Mouse (Mus musculus) megakaryocyte-erythroid progenitor cell, adult 5-6 weeks (primary cell): ENCODE results near the gene Myl12a. TPM values are rescaled to one million over a fixed set of nuclear protein-coding genes. Genes with fewer than 3 reads are reported as not detected.
A peak's percentile ranks its signal among the peaks of the same experiment; 100 is the strongest.

Experiments
- ATAC-seq: replicated peaks from 2 replicates; pipeline ENCODE4 v1.8.0; 2016; ENCODE audit warnings: mild to moderate bottlenecking, inconsistent platforms; ENCODE audit not compliant: severe bottlenecking, poor library complexity, low FRiP score, low TSS enrichment
- total RNA-seq, 2 experiments: library from RNA; stranded (forward) in 1 of 2; stranded (reverse) in 1 of 2; fragments of 200-1000, 215-1000 nt in 1 of 2; fragments of >200 nt in 1 of 2; fragmentation: Nextera tagmentation in 1 of 2; gene quantifications; 2 replicates each; pipeline ENCODE4 v1.2.3; 2014 to 2017

Gene Myl12a
- total RNA-seq, 2 experiments from 2014 or later, result 168 to 185 TPM

- no peak for ATAC-seq
Measured at GRCm38 (mm10) chr17:71013105-71013504, 10.4 kb upstream of the Myl12a start.

- ATAC-seq, result no peak
Measured at GRCm38 (mm10) chr17:71011931-71012662, 9.4 kb upstream of the Myl12a start.

GRCm38 (mm10) chr17:71010646-71011242 is 8.1 kb upstream of the Myl12a start:
- ATAC-seq, result peak; percentile 72

- no peak for ATAC-seq
Measured at GRCm38 (mm10) chr17:71009751-71010150, 7.1 kb upstream of the Myl12a start.

DNA sequence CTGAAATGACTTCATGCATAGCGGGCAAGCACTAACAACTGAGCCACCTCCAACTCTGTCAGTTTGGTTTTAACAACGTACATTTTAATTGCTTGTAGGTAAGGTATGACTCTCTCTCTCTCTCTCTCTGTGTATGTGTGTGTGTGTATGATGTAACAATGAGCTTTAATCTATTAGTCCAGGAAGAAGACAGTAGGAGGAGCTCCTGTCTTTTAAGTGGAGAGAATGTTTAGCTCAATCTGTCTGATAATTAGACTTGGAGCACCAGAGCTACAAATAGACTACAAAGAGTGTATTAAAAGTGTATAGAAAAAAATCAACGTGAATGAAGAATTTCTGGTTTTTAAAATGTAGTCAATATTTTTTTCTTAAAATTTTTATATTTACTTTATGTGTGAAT is 6.0 kb upstream of the Myl12a start:
- no peak for ATAC-seq

- ATAC-seq, result no peak
Measured at GRCm38 (mm10) chr17:71006976-71007375, 4.3 kb upstream of the Myl12a start.

DNA sequence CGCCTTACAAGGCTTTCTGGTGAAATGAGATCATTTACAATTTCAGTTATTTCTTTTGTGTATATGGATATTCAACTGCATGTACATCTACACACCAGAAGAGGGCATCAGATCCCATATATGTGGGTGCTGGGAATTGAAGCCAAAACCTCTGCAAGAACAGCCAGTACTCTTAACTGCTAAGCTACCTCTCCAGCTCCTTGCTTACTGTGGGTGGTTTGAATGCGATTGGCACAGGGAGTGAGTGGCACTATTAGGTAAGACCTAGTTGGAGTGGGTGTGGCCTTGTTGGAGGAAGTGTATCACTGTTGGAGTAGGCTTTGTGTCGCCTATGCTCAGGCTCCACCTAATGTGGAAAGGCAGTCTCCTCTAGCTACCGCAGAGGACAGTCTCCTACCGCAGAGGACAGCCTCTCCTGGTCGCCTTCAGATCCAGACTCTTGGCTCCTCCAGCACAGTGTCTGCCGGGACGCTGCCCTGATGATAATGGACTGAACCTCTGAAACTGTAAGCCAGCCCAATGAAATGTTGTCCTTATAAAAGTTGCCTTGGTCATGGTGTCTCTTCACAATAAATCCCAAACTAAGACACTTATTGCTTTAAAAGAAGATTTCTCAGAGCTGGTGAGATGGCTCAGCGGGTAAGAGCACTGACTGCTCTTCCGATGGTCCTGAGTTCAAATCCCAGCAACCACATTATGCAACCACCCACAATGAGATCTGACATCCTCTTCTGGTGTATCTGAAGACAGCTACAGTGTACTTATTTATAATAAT is 1.7 kb upstream of the Myl12a start:
- ATAC-seq, result peak; percentile 16

DNA sequence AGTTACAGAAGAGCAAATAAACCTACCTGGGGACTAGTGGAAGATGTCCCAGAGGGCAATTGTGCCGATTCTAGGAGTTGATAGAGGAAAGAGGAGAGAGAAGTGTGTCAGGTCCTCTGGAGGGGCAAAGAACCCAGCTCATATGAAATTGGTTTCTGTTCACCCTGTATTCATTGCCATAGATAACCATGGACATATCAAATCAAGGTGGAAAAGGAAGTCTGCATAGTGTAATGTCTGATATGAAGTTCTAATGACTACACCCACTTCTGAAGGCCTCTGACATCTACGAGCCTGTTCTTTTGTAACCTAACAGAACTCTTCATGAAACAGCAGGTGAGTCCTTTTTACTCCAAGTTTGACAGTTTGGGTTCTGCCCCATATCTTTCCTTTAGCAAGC is 1.0 kb upstream of the Myl12a start:
- peak; percentile 51 for ATAC-seq

- ATAC-seq, result no peak
Measured at GRCm38 (mm10) chr17:71003112-71003511, 434 bp upstream of the Myl12a start.

GRCm38 (mm10) chr17:71002081-71002743 is 466 bp downstream of the Myl12a start, which contains the start of gene Myom1:
Gene Myom1, plus strand, starts transcription at chr17:71002633.
- ATAC-seq, result peak; percentile 85

GRCm38 (mm10) chr17:71001699-71002080 is 988 bp downstream of the Myl12a start:
- ATAC-seq, result peak; percentile 31

DNA sequence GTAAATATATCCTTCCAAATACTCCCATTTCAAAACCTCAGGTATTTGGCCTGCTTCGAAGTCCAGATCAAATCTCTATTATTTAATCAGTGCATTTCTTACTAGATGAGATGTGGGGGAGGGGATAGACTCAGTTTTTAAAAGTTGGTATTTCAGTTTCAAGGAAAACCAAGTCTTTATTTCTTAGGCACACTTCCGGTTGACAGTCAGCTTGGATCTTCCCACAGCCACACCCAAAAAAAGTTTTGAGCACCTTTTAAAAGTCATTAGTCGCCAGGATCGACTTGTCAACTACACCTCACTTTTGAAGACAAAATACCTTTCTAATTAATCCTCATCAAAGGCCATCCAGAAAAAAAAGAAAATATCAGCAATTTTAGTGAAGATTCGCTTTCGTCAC is 1.6 kb downstream of the Myl12a start:
- no peak for ATAC-seq

DNA sequence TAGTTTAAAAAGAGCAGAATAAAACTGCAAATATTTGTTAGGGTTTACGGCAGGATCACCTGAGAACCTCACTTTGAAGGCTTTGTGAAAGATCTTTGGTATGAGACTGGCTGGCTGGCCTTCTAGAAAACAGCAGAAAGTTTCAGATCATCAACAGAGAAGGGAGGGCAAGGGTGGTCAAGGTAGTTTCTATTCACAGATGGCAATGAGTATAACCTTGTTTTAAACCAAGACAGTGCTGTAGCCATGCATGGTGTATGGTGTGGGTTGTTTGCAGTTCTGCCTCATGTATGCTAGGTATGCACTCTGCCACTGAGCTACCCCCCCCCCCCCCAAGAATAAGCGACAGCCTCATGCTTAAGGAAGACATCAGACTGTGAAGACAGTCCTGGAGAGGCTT is 2.4 kb downstream of the Myl12a start:
- ATAC-seq, result no peak

DNA sequence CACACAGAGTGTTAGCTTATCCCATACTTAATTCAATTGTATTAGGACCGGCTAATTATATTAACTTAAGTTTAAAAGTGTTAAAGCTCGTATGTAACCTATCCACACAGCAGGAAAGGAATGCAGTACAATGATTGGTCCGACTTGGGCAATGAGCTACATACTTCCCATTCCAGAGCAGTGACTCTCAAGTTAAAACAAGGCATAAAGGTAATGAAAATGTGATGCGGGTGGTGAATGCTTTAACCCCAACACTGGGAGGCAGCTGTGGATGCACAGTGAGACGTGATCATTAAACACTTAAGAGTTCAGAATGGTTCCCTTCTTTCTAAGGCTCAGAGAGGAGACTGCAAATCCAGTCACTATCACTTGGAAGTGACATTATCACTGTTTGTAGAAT is 3.5 kb downstream of the Myl12a start:
- no peak for ATAC-seq

- ATAC-seq, result no peak
Measured at GRCm38 (mm10) chr17:70998400-70998975, 4.2 kb downstream of the Myl12a start.

GRCm38 (mm10) chr17:70997836-70998235 is 4.8 kb downstream of the Myl12a start:
- no peak for ATAC-seq

DNA sequence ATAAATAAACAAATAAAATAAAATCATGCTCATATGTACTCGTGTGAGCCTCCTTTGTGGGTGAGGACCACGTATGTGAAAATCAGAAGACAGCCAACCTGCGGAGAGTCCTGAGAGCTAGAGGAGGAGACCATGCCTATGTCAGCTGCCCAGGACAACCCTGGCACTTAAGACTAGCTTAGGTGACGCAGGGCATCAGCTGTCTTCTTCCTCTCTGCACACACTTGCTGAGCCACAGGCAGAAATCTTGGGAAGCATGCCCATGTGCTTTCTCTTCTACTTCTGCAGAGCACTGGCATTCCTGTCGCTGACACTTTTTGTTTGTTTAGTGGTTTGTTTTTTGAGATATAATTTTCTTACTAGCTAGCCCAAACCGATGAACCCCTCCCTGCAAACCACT is 7.1 kb downstream of the Myl12a start:
- ATAC-seq, result no peak

DNA sequence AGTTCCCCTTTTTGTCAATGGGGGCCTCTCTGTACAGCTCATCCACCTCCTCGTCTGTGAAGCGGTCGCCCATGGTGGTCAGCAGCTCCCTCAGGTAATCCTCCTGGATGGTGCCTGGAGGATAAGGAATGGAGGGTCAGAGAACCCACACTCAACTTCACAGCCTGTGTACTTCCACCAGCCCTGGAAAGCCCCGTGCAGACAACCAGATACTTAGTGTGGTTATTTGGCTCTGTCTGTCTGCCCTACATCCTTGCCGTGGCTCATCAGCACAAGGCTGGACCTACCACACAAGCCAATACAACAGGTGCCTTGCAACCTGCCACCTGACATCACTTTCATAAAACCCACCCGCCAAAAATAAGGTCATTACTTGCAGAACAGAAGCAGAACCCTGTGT is 8.0 kb downstream of the Myl12a start:
- no peak for ATAC-seq

DNA sequence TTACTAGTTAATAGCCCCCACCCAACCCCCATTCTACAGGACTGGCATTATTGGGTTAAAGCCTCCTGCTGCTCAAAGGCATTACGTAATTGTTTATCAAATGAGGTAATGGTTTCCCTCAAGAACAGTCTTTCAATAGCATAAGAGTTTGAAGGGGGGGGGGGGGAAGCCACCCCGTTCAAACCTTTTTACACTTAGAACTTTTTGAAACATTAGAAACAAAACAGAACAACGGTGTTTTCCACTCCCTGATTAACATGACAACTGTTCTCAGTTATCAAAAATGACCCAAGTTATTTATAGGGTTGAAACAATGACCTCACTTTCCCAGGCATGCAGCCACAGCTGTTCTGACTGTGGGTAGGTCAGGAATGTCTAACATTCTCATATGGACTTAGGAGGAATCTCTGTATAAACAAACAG is 9.3 kb downstream of the Myl12a start:
- no peak for ATAC-seq

DNA sequence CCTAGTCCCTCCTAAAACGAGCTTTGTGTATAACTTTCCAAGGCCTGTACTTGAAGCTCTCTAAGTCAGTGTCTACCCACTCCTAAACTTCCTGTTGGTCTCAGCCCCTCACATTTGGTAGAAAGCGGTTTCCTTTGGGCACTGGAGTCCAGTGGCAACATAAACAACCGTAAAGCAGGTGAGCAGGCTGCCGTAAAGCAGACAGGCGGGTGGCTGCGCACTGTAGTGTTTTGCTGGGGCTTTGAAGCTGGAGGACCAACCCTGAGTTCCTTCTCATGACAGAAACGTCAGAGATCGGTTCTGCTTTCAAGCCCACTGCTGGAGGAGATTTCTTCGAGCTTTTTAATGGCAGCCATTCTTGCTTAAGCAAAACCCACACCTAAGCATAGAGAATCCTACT is 10.0 kb downstream of the Myl12a start:
- ATAC-seq, result no peak
